Comparison of ENCODE assay signal across 8 mouse cellular contexts in genomic region chr11:105364386-105365065, GRCm38 (mm10).
A peak's percentile ranks its signal among the peaks of the same experiment; 100 is the strongest.
DNase-seq lines count a peak whose midpoint lies in the region; ATAC-seq and TF ChIP-seq lines count a peak whose summit lies in the region.

No protein-coding gene starts in this region.

- TF ChIP-seq CTCF in lung, postnatal 0 days (IDR thresholded peaks at IDR 0.05) = no peak

- H3K9me3 ChIP-seq in embryonic facial prominence, embryonic 10.5 days = no peaks in the 10 kb centered on the region
- no peaks in the 10 kb centered on the region for H3K9me3 ChIP-seq in lung, postnatal 0 days (ENCODE audit: low read length)
- H3K9me3 ChIP-seq in stomach, embryonic 15.5 days = no peaks in the 10 kb centered on the region

- peaks cover 39% of the 10 kb centered on the region for H3K4me1 ChIP-seq in embryonic facial prominence, embryonic 10.5 days
- H3K4me1 ChIP-seq in lung, postnatal 0 days (ENCODE audit: insufficient read depth, low read depth, low read length) = no peaks in the 10 kb centered on the region
- peaks cover 23% of the 10 kb centered on the region for H3K4me1 ChIP-seq in stomach, embryonic 15.5 days

- H3K4me2 ChIP-seq in lung, postnatal 0 days (replicated peaks; ENCODE audit: low read depth, low read length) = peak overlapping the region; percentile 76
- H3K4me2 ChIP-seq in stomach, embryonic 15.5 days = peak overlapping the region; percentile 25; the same call in 1 of the 2 replicates

- intact Hi-C loops in left cerebral cortex, postnatal 10 days (cut with DNase I) = loop anchor here (5.0 to 10.0 kb wide), 3 partner anchors 53 to 460 kb away; partner anchors contain the start of gene March10
- intact Hi-C loops in heart, postnatal 10 days (cut with DNase I) = loop anchor here (5.0 kb wide), 1 partner anchor 143 kb away; no protein-coding TSS in a partner anchor

- no peak for ATAC-seq in lung, postnatal 0 days
- no peak for ATAC-seq in stomach, embryonic 15.5 days (ENCODE audit: insufficient read depth, low FRiP score, low read depth)

- DNase-seq in left cerebral cortex, adult 18-20 months (ENCODE audit: low spot score in 2 of 2) = peak; percentile 29 to 31
- no peak for DNase-seq in left cerebral cortex, postnatal 10 days (ENCODE audit: extremely low spot score in 1 of 2, low spot score in 2 of 2)
- no peak for DNase-seq in embryonic facial prominence, embryonic 10.5 days (ENCODE audit: low spot score)
- peak; percentile 46 to 62 for DNase-seq in heart, postnatal 10 days
- DNase-seq in kidney, postnatal 14 days = peak; percentile 61
- no peak for DNase-seq in lung, postnatal 0 days (ENCODE audit: low spot score)
- no peak for DNase-seq in cerebellum, adult 9-10 months

- peak overlapping the region; percentile 21; the same call in 1 of the 2 replicates for H3K4me3 ChIP-seq in embryonic facial prominence, embryonic 10.5 days
- H3K4me3 ChIP-seq in lung, postnatal 0 days (ENCODE audit: low read depth, low read length) = peak overlapping the region; percentile 12; the same call in 1 of the 2 replicates
- no peak overlapping the region for H3K4me3 ChIP-seq in stomach, embryonic 15.5 days (replicated peaks)

- 19% methylated on average over 12 of the region's 12 CpGs for WGBS in embryonic facial prominence, embryonic 10.5 days
- WGBS in lung, postnatal 0 days = 20% methylated on average over 12 of the region's 12 CpGs
- 33% methylated on average over 12 of the region's 12 CpGs for WGBS in stomach, embryonic 15.5 days

- peak overlapping the region; percentile 31; the same call in 1 of the 2 replicates for H3K27ac ChIP-seq in embryonic facial prominence, embryonic 10.5 days (replicated peaks)
- H3K27ac ChIP-seq in lung, postnatal 0 days (ENCODE audit: low read length) = no peak overlapping the region
- peak overlapping the region; percentile 54 for H3K27ac ChIP-seq in stomach, embryonic 15.5 days

- peaks cover 20% of the 10 kb centered on the region for H3K27me3 ChIP-seq in embryonic facial prominence, embryonic 10.5 days (replicated peaks; ENCODE audit: low read depth, poor library complexity, severe bottlenecking)
- no peaks in the 10 kb centered on the region for H3K27me3 ChIP-seq in lung, postnatal 0 days (replicated peaks; ENCODE audit: insufficient read depth, low read length)
- 0 out of 2 replicates have a peak, but pooled peaks cover 3% of the 10 kb centered on the region for H3K27me3 ChIP-seq in stomach, embryonic 15.5 days (replicated peaks)

- no peak overlapping the region for H3K9ac ChIP-seq in lung, postnatal 0 days (replicated peaks; ENCODE audit: low read depth)
- no peak overlapping the region for H3K9ac ChIP-seq in stomach, embryonic 15.5 days

- TF ChIP-seq EP300 in lung, postnatal 0 days (IDR thresholded peaks at IDR 0.05) = no peak

- H3K36me3 ChIP-seq in embryonic facial prominence, embryonic 10.5 days (replicated peaks) = no peaks in the 10 kb centered on the region
- H3K36me3 ChIP-seq in lung, postnatal 0 days (ENCODE audit: insufficient read depth, low read length) = no peaks in the 10 kb centered on the region
- H3K36me3 ChIP-seq in stomach, embryonic 15.5 days = no peaks in the 10 kb centered on the region

Comparison
In these comparisons a context has a peak if more than half of its experiments do, and no peak if none do; other contexts are left out.
1. DNase-seq: peak in left cerebral cortex, adult 18-20 months (2 of 2), heart, postnatal 10 days (2 of 2) and kidney, postnatal 14 days (single experiment); none in left cerebral cortex, postnatal 10 days (0 of 2), embryonic facial prominence, embryonic 10.5 days (single experiment), lung, postnatal 0 days (single experiment) and cerebellum, adult 9-10 months (single experiment).